Mouse (Mus musculus) Patski (cell line): ENCODE results near the gene Ddi1. TPM values are rescaled to one million over a fixed set of nuclear protein-coding genes. Genes with fewer than 3 reads are reported as not detected.

ENCODE experiments used
- ATAC-seq: fragments of 100-300 bp; one replicate; pipeline ENCODE4 v1.8.0; 2021
- CTCF ChIA-PET: fragments of 350-600 bp; sonication (Branson Sonifier 250); formaldehyde crosslinking; loops from one replicate; lab custom pipeline; 2022; ENCODE audit warnings: inconsistent platforms; lab: Charles Lee
- POLR2A ChIA-PET: fragments of 350-600 bp; sonication (Branson Sonifier 250); formaldehyde crosslinking; loops from one replicate; lab custom pipeline; 2022; ENCODE audit warnings: antibody characterized with exemption, inconsistent platforms; lab: Charles Lee
- DNase-seq: peaks from one replicate; pipeline ENCODE4 v3.0.0-alpha.2; 2011; ENCODE audit warnings: low read depth, low spot score
- H3K27me3 ChIP-seq: fragments of 371-371 bp; one replicate; pipeline ENCODE4 v1.5.1; 2021
- CTCF ChIP-seq: fragments of 100-300 bp; IDR thresholded peaks from one replicate; pipeline ENCODE4 v1.5.1; 2021
- in situ Hi-C: fragments of 300-500 bp; cut with MboI; formaldehyde crosslinking; loops from 3 replicates; pipeline ENCODE4 v1.11.1; 2018; ENCODE audit warnings: low pct_unique_long_range_greater_than_20kb, mixed read lengths
- polyA plus RNA-seq: library from polyadenylated mRNA; unstranded; gene quantifications from one replicate; pipeline ENCODE4 v1.2.3, GENCODE M21; 2021

Ddi1 gene
- polyA plus RNA-seq = 0.49 TPM

GRCm38 (mm10) chr9:6269796-6270280 lies at the start of gene Ddi1:
Ddi1 (minus strand) TSS chr9:6269846.
- ChIA-PET CTCF (interaction anchor here (1.2 to 1.5 kb wide), 2 partner anchors 35 to 62 kb away, joined by 3 to 4 read pairs; no protein-coding TSS in a partner anchor), POLR2A (no interaction called here)
- no peaks in the 10 kb centered on the region for H3K27me3 ChIP-seq
- no peak for TF ChIP-seq CTCF
- ATAC-seq (peak; percentile 82), DNase-seq (no peak)
- in situ Hi-C loops = no loop called here

GRCm38 (mm10) chr9:6317114-6317513 lies 47.5 kb upstream of the Ddi1 start:
- POLR2A ChIA-PET = interaction anchor here (0.6 to 0.7 kb wide), 2 partner anchors 11 to 19 kb away, joined by 3 to 6 read pairs; no protein-coding TSS in a partner anchor
- no peak for ATAC-seq

GRCm38 (mm10) chr9:6305847-6306246 lies 36.2 kb upstream of the Ddi1 start:
- in situ Hi-C loops = no loop called here
- TF ChIP-seq CTCF = no peak
- ChIA-PET CTCF (interaction anchor here (1.2 kb wide), 1 partner anchor 9 kb away, joined by 7 read pairs; no protein-coding TSS in a partner anchor), POLR2A (interaction anchor here (0.6 kb wide), 1 partner anchor 11 kb away, joined by 3 read pairs; no protein-coding TSS in a partner anchor)
- no peak for ATAC-seq
- H3K27me3 ChIP-seq = no peaks in the 10 kb centered on the region
- no peak for DNase-seq

More at GRCm38 (mm10) chr9:6317114-6317513, 47.5 kb upstream of the Ddi1 start:
- no peak for DNase-seq
- TF ChIP-seq CTCF = no peak
- in situ Hi-C loops = no loop called here
- CTCF ChIA-PET = interaction anchor here (1.3 to 1.5 kb wide), 2 partner anchors 10 to 13 kb away, joined by 4 read pairs; no protein-coding TSS in a partner anchor
- no peaks in the 10 kb centered on the region for H3K27me3 ChIP-seq

GRCm38 (mm10) chr9:6304590-6304989 lies 34.9 kb upstream of the Ddi1 start:
- in situ Hi-C loops = no loop called here
- TF ChIP-seq CTCF = no peak
- ATAC-seq (no peak), DNase-seq (no peak)
- H3K27me3 ChIP-seq = no peaks in the 10 kb centered on the region
- CTCF ChIA-PET = interaction anchor here (1.2 to 1.9 kb wide), 4 partner anchors 10 to 34 kb away, joined by 3 to 10 read pairs (median 6); partner anchors contain the start of gene Ddi1
- POLR2A ChIA-PET = no interaction called here

- in situ Hi-C loops = no loop called here
- ChIA-PET POLR2A (interaction anchor here (0.7 kb wide), 1 partner anchor 105 kb away, joined by 4 read pairs; no protein-coding TSS in a partner anchor), CTCF (no interaction called here)
- H3K27me3 ChIP-seq = no peaks in the 10 kb centered on the region
- DNase-seq (no peak), ATAC-seq (no peak)
- no peak for TF ChIP-seq CTCF
These were observed 32.4 kb upstream of the Ddi1 start for GRCm38 (mm10) chr9:6302050-6302449.

- no peak for ATAC-seq
- TF ChIP-seq CTCF = no peak
- in situ Hi-C loops = no loop called here
- no peaks in the 10 kb centered on the region for H3K27me3 ChIP-seq
- ChIA-PET POLR2A (interaction anchor here (0.7 kb wide), 1 partner anchor 273 kb away, joined by 3 read pairs; no protein-coding TSS in a partner anchor), CTCF (interaction anchor here (0.8 kb wide), 1 partner anchor 14 kb away, joined by 4 read pairs; no protein-coding TSS in a partner anchor)
- DNase-seq = no peak
These were observed 28.9 kb upstream of the Ddi1 start for GRCm38 (mm10) chr9:6298547-6298946.

GRCm38 (mm10) chr9:6289211-6289696 lies 19.6 kb upstream of the Ddi1 start:
- CTCF ChIA-PET = interaction anchor here (3.0 kb wide), 1 partner anchor 14 kb away, joined by 10 read pairs; no protein-coding TSS in a partner anchor
- no peak for DNase-seq
- no peak for ATAC-seq
- no peaks in the 10 kb centered on the region for H3K27me3 ChIP-seq
- POLR2A ChIA-PET = no interaction called here
- in situ Hi-C loops = no loop called here
- no peak for TF ChIP-seq CTCF

GRCm38 (mm10) chr9:6286770-6287169 lies 17.1 kb upstream of the Ddi1 start:
- in situ Hi-C loops = no loop called here
- ChIA-PET POLR2A (no interaction called here), CTCF (no interaction called here)
- no peaks in the 10 kb centered on the region for H3K27me3 ChIP-seq
- DNase-seq (no peak), ATAC-seq (no peak)
- no peak for TF ChIP-seq CTCF

- in situ Hi-C loops = no loop called here
- no peak for TF ChIP-seq CTCF
- ChIA-PET CTCF (no interaction called here), POLR2A (no interaction called here)
- DNase-seq (no peak), ATAC-seq (no peak)
- H3K27me3 ChIP-seq = no peaks in the 10 kb centered on the region
These were observed 7.9 kb upstream of the Ddi1 start for GRCm38 (mm10) chr9:6277526-6277925.

GRCm38 (mm10) chr9:6276395-6276794 lies 6.7 kb upstream of the Ddi1 start:
- no peak for ATAC-seq
- in situ Hi-C loops = no loop called here
- ChIA-PET CTCF (no interaction called here), POLR2A (no interaction called here)
- no peak for DNase-seq
- no peak for TF ChIP-seq CTCF
- H3K27me3 ChIP-seq = no peaks in the 10 kb centered on the region

GRCm38 (mm10) chr9:6264820-6265219 lies 4.8 kb downstream of the Ddi1 start:
- ChIA-PET CTCF (interaction anchor here (1.3 kb wide), 1 partner anchor 189 kb away, joined by 3 read pairs; no protein-coding TSS in a partner anchor), POLR2A (no interaction called here)
- ATAC-seq (no peak), DNase-seq (peak; percentile 35)
- no peak for TF ChIP-seq CTCF
- H3K27me3 ChIP-seq = no peaks in the 10 kb centered on the region
- in situ Hi-C loops = no loop called here
